Mouse (Mus musculus) CH12.LX (cell line): ENCODE data around the gene Bnc2. TPM values are rescaled to one million over a fixed set of nuclear protein-coding genes. Genes with fewer than 3 reads are reported as not detected.

Experiments
- DNase-seq: peaks from one replicate; pipeline ENCODE4 v3.0.0-alpha.2; 2013; ENCODE audit errors: extremely low read depth
- H3K27ac ChIP-seq: 2 replicates; pipeline ENCODE4 v1.5.1; 2012; ENCODE audit warnings: low read depth, mild to moderate bottlenecking, control low read depth, moderate library complexity; ENCODE audit not compliant: insufficient read depth
- H3K27me3 ChIP-seq: replicated peaks from 2 replicates; pipeline ENCODE3; 2012; ENCODE audit warnings: inconsistent platforms
- H3K36me3 ChIP-seq, 2 experiments: replicated peaks in 1 of 2; 2 replicates each; pipeline versions ENCODE3 to v1.6.1; 2012; ENCODE audit warnings: inconsistent platforms in 1 of 2, low read length in 1 of 2, mild to moderate bottlenecking in 1 of 2, mixed read lengths in 1 of 2, moderate library complexity in 1 of 2; ENCODE audit not compliant: control insufficient read depth in 1 of 2, insufficient read depth in 1 of 2
- H3K4me1 ChIP-seq, 2 experiments: 2 replicates each; pipeline ENCODE4 v1.6.1; 2012; ENCODE audit warnings: inconsistent platforms in 1 of 2, moderate library complexity in 1 of 2; ENCODE audit not compliant: insufficient read depth in 2 of 2, control insufficient read depth in 1 of 2
- H3K4me2 ChIP-seq: 2 replicates; pipeline ENCODE4 v1.6.1; 2012; ENCODE audit warnings: low read depth, mild to moderate bottlenecking, control low read depth; ENCODE audit not compliant: poor library complexity, insufficient read depth, severe bottlenecking
- H3K4me3 ChIP-seq, 3 experiments: fragments of 150-350 bp in 1 of 3; sonication (generic) in 1 of 3; replicated peaks in 1 of 3; 2 replicates each; pipeline versions ENCODE3 to v1.5.1; 2011 to 2012; ENCODE audit warnings: low read depth in 2 of 3, low read length in 2 of 3, mild to moderate bottlenecking in 2 of 3, moderate library complexity in 2 of 3, control low read depth in 1 of 3, improper control_type of control experiment in 1 of 3, inconsistent platforms in 1 of 3, mixed read lengths in 1 of 3; ENCODE audit not compliant: poor library complexity in 1 of 3
- H3K79me2 ChIP-seq: replicated peaks from 2 replicates; pipeline ENCODE4 v1.6.1; 2012; ENCODE audit warnings: mild to moderate bottlenecking, moderate library complexity; ENCODE audit not compliant: control insufficient read depth, poor library complexity, insufficient read depth, severe bottlenecking; ENCODE audit errors: extremely low read depth
- H3K9ac ChIP-seq: 2 replicates; pipeline ENCODE4 v1.6.1; 2012; ENCODE audit warnings: low read depth, mild to moderate bottlenecking, control low read depth, moderate library complexity; ENCODE audit not compliant: insufficient read depth
- H3K9me3 ChIP-seq: replicated peaks from 2 replicates; pipeline ENCODE3; 2012; ENCODE audit warnings: low read length, inconsistent platforms, mixed read lengths
- BHLHE40 ChIP-seq: IDR thresholded peaks from 2 replicates; pipeline ENCODE4 v1.6.1; 2011; ENCODE audit warnings: mild to moderate bottlenecking, low read depth, low read length, improper control_type of control experiment
- CHD2 ChIP-seq: IDR thresholded peaks from 2 replicates; pipeline ENCODE4 v1.6.1; 2011; ENCODE audit warnings: low read length, improper control_type of control experiment
- ELF1 ChIP-seq: IDR thresholded peaks from 2 replicates; pipeline ENCODE4 v1.6.1; 2014; ENCODE audit warnings: low read depth, mild to moderate bottlenecking, inconsistent platforms, low read length, improper control_type of control experiment
- EP300 ChIP-seq: IDR thresholded peaks from 2 replicates; pipeline ENCODE4 v1.6.1; 2011; ENCODE audit warnings: low read length, improper control_type of control experiment
- ETS1 ChIP-seq: conservative IDR thresholded peaks from 2 replicates; pipeline ENCODE4 v1.6.1; 2012; ENCODE audit warnings: low read depth, mild to moderate bottlenecking, inconsistent platforms, low read length, improper control_type of control experiment, moderate library complexity
- GABPA ChIP-seq: IDR thresholded peaks from 2 replicates; pipeline ENCODE4 v1.6.1; 2012; ENCODE audit warnings: low read depth, low read length, improper control_type of control experiment, inconsistent platforms; ENCODE audit not compliant: insufficient replicate concordance
- HCFC1 ChIP-seq: IDR thresholded peaks from 2 replicates; pipeline ENCODE4 v1.6.1; 2012; ENCODE audit warnings: low read depth, mild to moderate bottlenecking, inconsistent platforms, low read length, improper control_type of control experiment
- IRF4 ChIP-seq: IDR thresholded peaks from 2 replicates; pipeline ENCODE4 v1.6.1; 2014; ENCODE audit warnings: low read depth, mild to moderate bottlenecking, inconsistent platforms, low read length, improper control_type of control experiment
- JUN ChIP-seq: IDR thresholded peaks from 2 replicates; pipeline ENCODE4 v1.6.1; 2011; ENCODE audit warnings: low read depth, mild to moderate bottlenecking, low read length, improper control_type of control experiment, moderate library complexity; ENCODE audit not compliant: insufficient read depth
- JUND ChIP-seq: conservative IDR thresholded peaks from 2 replicates; pipeline ENCODE4 v1.6.1; 2011; ENCODE audit warnings: low read depth, low read length, improper control_type of control experiment
- KAT2A ChIP-seq: IDR thresholded peaks from 2 replicates; pipeline ENCODE4 v1.6.1; 2012; ENCODE audit warnings: low read length, improper control_type of control experiment, inconsistent platforms; ENCODE audit not compliant: insufficient replicate concordance
- MAFK ChIP-seq: IDR thresholded peaks from 2 replicates; pipeline ENCODE4 v1.6.1; 2011; ENCODE audit warnings: low read length, improper control_type of control experiment; ENCODE audit not compliant: insufficient replicate concordance
- MAZ ChIP-seq: IDR thresholded peaks from 2 replicates; pipeline ENCODE4 v1.6.1; 2012; ENCODE audit warnings: low read depth, mild to moderate bottlenecking, inconsistent platforms, low read length, improper control_type of control experiment, moderate library complexity
- MEF2A ChIP-seq: IDR thresholded peaks from 2 replicates; pipeline ENCODE4 v1.6.1; 2014; ENCODE audit warnings: low read depth, mild to moderate bottlenecking, inconsistent platforms, low read length, improper control_type of control experiment, borderline replicate concordance
- MYC ChIP-seq: IDR thresholded peaks from 2 replicates; pipeline ENCODE4 v1.6.1; 2011; ENCODE audit warnings: low read depth, mild to moderate bottlenecking, improper control_type of control experiment, low read length
- POLR2A ChIP-seq: IDR thresholded peaks from 2 replicates; pipeline ENCODE4 v1.6.1; 2011; ENCODE audit warnings: low read depth, mild to moderate bottlenecking, improper control_type of control experiment, low read length
- POLR2AphosphoS2 ChIP-seq: IDR thresholded peaks from 2 replicates; pipeline ENCODE4 v1.6.1; 2011; ENCODE audit warnings: low read depth, low read length, improper control_type of control experiment
- SIN3A ChIP-seq: IDR thresholded peaks from 2 replicates; pipeline ENCODE4 v1.6.1; 2012; ENCODE audit warnings: low read length, improper control_type of control experiment, inconsistent platforms
- TBP ChIP-seq: conservative IDR thresholded peaks from 2 replicates; pipeline ENCODE4 v1.6.1; 2011; ENCODE audit warnings: low read depth, low read length, improper control_type of control experiment
- TCF12 ChIP-seq: IDR thresholded peaks from 2 replicates; pipeline ENCODE4 v1.6.1; 2014; ENCODE audit warnings: low read depth, mild to moderate bottlenecking, inconsistent platforms, low read length, improper control_type of control experiment
- UBTF ChIP-seq: IDR thresholded peaks from 2 replicates; pipeline ENCODE4 v1.6.1; 2012; ENCODE audit warnings: low read depth, mild to moderate bottlenecking, inconsistent platforms, low read length, improper control_type of control experiment, moderate library complexity
- ZC3H11A ChIP-seq: IDR thresholded peaks from 2 replicates; pipeline ENCODE4 v1.6.1; 2012; ENCODE audit warnings: low read depth, mild to moderate bottlenecking, inconsistent platforms, low read length, improper control_type of control experiment
- ZMIZ1 ChIP-seq: IDR thresholded peaks from 2 replicates; pipeline ENCODE4 v1.6.1; 2012; ENCODE audit warnings: low read depth, mild to moderate bottlenecking, inconsistent platforms, low read length, improper control_type of control experiment
- ZNF384 ChIP-seq: IDR thresholded peaks from 2 replicates; pipeline ENCODE4 v1.6.1; 2012; ENCODE audit warnings: low read depth, low read length, improper control_type of control experiment, inconsistent platforms
- dilution Hi-C: fragments of 300-500 bp; cut with MboI; formaldehyde crosslinking; loops from 2 replicates; pipeline ENCODE4 v1.14.3; 2020; ENCODE audit warnings: low sequenced_read_pairs; ENCODE audit not compliant: extremely low pct_unique_long_range_greater_than_20kb, extremely low pct_ligation_motif_present
- in situ Hi-C: fragments of 300-500 bp; cut with MboI; formaldehyde crosslinking; loops from 3 replicates; pipeline ENCODE4 v1.14.3; 2019; ENCODE audit warnings: low sequenced_read_pairs, low pct_ligation_motif_present, low pct_unique_long_range_greater_than_20kb, mixed read lengths
- polyA plus RNA-seq: library from polyadenylated mRNA; unstranded; fragments of >175 nt; gene quantifications from 2 replicates; pipeline ENCODE4 v1.2.1, GENCODE M21; 2012; ENCODE audit warnings: low read depth; ENCODE audit not compliant: insufficient read length
- total RNA-seq, 2 experiments: library from RNA; depleted of rRNA; stranded (reverse); fragments of 300-350 nt in 1 of 2; fragments of >200 nt in 1 of 2; gene quantifications; 2 replicates each; pipeline ENCODE4 v1.2.3; 2012 to 2014

Bnc2 gene
- total and polyA plus RNA-seq, 3 experiments = not detected

GRCm38 (mm10) chr4:84482680-84483079 is 192.4 kb downstream of the Bnc2 start:
- Histone ChIP-seq H3K27me3 (no peaks in the 10 kb centered on the region), H3K4me2 (no peak overlapping the region), H3K4me3 (no peak overlapping the region), H3K79me2 (no peaks in the 10 kb centered on the region), H3K9me3 (peaks cover 40% of the 10 kb centered on the region), H3K36me3 (no peaks in the 10 kb centered on the region), H3K9ac (no peak overlapping the region), H3K27ac (no peak overlapping the region), H3K4me1 (no peaks in the 10 kb centered on the region)
- TF ChIP-seq MAZ (no peak), JUND (no peak), GABPA (no peak), UBTF (no peak), MEF2A (no peak), EP300 (no peak), KAT2A (no peak), POLR2AphosphoS2 (no peak), ELF1 (no peak), TBP (no peak), BHLHE40 (no peak), ZNF384 (no peak), ETS1 (no peak), MYC (no peak)
- no peak for DNase-seq
- in situ Hi-C loops (no loop called here), dilution Hi-C loops (no loop called here)

- in situ Hi-C loops (no loop called here), dilution Hi-C loops (no loop called here)
- H3K79me2 ChIP-seq = no peaks in the 10 kb centered on the region
- no peaks in the 10 kb centered on the region for H3K27me3 ChIP-seq
- no peak overlapping the region for H3K9ac ChIP-seq
- DNase-seq = no peak
- H3K4me1 ChIP-seq = no peaks in the 10 kb centered on the region
- H3K4me3 ChIP-seq = no peak overlapping the region
- TF ChIP-seq ZC3H11A (no peak), TCF12 (no peak), CHD2 (no peak), JUN (no peak), ELF1 (no peak), BHLHE40 (no peak), IRF4 (no peak), MAZ (no peak), MAFK (no peak), SIN3A (no peak), HCFC1 (no peak), POLR2A (no peak), ZMIZ1 (no peak), ZNF384 (no peak)
- H3K9me3 ChIP-seq = peaks cover 39% of the 10 kb centered on the region
- H3K36me3 ChIP-seq = no peaks in the 10 kb centered on the region
- no peak overlapping the region for H3K4me2 ChIP-seq
- no peak overlapping the region for H3K27ac ChIP-seq
Measured at GRCm38 (mm10) chr4:84472643-84473042, 202.4 kb downstream of the Bnc2 start.
